Mouse (Mus musculus) left cerebral cortex, postnatal 36 days (tissue): ENCODE data around the gene Sympk. TPM values are rescaled to one million over a fixed set of nuclear protein-coding genes. Genes with fewer than 3 reads are reported as not detected.
A peak's percentile ranks its signal among the peaks of the same experiment; 100 is the strongest.

ENCODE experiments used
- DNase-seq, 2 experiments: peaks; one replicate each; pipeline ENCODE4 v3.0.0; 2021 to 2022; ENCODE audit warnings: low spot score in 2 of 2, mixed read lengths in 1 of 2
- intact Hi-C: fragments of 180-260 bp; cut with DNase I; formaldehyde crosslinking; loops from one replicate; pipeline ENCODE4 v1.15.1; 2025
- microRNA-seq: library from miRNA; unstranded; fragments of <30 nt; microRNA quantifications from one replicate; pipeline ENCODE4 v1.2.0, GENCODE M21; 2022
- total RNA-seq, 2 experiments: library from RNA; stranded (reverse); gene quantifications; 2 replicates each; pipeline ENCODE4 v1.2.3; 2021

The Sympk gene
- total RNA-seq, 2 experiments from 2014 or later: 126 to 129 TPM

DNA sequence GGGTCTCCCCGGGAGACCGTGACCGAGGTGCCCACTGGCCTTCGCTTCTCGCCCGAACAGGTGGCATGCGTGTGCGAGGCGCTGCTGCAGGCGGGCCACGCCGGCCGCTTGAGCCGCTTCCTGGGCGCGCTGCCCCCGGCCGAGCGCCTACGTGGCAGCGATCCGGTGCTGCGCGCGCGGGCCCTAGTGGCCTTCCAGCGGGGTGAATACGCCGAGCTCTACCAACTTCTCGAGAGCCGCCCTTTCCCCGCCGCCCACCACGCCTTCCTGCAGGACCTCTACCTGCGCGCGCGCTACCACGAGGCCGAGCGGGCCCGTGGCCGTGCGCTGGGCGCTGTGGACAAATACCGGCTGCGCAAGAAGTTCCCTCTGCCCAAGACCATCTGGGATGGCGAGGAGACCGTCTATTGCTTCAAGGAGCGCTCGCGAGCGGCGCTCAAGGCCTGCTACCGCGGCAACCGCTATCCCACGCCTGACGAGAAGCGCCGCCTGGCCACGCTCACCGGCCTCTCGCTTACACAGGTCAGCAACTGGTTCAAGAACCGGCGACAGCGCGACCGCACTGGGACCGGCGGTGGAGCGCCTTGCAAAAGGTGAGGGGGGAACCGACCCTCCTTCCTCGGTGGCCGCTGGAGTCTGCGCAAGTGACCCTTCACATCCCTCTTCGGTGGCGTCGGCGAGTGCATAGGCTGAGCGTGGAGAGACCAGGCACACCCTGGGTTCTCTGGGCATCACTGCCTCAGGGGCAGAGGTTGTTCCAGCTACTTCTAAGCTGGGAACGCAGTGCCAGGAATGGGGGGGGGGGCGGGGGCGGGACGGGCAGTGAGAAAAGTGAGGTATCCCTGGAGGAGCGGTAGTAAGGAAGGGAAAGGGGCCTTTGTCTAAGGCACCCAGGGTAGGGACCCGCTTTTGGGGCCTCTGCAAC is 70.9 kb downstream of the Sympk start:
- peak in 1 of 2 experiments; percentile 39 for DNase-seq

DNA sequence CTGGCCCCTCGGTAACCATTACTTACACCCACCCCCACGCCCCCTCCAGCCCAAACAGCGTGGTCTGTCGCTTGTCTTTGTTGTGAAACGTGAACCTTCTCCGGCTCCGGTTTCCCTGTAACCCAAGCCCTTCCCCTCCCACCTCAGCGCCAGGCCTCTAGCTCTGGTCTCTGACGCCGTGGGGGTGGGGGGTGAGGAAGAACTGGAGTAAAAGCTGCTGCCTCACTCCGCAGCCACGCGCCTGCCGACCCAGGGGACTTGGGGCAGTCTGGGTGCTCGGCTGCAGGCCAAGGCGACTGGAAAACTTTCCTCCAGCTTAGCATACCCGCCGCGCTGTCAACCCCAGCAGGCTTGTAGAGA is 71.6 kb downstream of the Sympk start:
- no peak for DNase-seq
- intact Hi-C loops: no loop called here

More for the DNA sequence above, 70.9 kb downstream of the Sympk start:
- intact Hi-C loops: no loop called here

DNA sequence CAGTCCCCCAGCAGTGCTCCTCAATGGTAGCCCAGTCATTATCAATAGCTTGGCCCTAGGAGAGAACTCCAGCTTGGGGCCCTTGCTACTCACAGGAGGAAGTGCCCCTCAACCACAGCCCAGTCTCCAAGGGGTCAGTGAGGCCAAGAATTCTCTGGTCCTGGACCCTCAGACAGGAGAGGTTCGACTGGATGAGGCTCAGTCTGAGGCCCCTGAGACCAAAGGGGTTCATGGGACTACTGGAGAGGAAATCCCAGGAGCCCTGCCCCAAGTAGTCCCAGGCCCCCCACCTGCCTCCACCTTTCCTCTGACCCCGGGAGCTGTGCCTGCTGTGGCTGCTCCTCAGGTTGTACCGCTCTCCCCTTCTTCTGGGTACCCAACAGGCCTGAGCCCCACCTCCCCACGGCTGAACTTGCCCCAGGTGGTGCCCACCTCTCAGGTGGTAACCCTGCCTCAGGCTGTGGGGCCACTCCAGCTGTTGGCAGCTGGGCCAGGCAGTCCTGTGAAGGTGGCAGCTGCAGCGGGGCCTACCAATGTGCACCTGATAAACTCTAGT is 72.3 kb downstream of the Sympk start:
- intact Hi-C loops: no loop called here
- no peak for DNase-seq

DNA sequence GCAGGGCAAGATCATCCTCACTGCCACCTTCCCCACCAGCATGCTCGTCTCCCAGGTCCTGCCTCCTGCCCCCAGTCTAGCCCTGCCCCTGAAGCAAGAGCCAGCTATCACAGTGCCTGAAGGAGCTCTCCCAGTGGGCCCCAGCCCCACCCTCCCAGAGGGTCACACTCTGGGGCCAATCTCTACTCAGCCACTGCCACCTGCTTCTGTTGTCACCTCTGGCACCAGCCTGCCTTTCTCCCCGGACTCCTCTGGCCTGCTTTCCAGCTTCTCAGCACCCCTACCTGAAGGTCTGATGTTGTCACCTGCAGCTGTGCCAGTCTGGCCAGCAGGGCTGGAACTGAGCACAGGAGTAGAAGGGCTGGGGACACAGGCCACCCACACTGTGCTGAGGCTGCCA is 73.0 kb downstream of the Sympk start:
- no peak for DNase-seq
- intact Hi-C loops: no loop called here

DNA sequence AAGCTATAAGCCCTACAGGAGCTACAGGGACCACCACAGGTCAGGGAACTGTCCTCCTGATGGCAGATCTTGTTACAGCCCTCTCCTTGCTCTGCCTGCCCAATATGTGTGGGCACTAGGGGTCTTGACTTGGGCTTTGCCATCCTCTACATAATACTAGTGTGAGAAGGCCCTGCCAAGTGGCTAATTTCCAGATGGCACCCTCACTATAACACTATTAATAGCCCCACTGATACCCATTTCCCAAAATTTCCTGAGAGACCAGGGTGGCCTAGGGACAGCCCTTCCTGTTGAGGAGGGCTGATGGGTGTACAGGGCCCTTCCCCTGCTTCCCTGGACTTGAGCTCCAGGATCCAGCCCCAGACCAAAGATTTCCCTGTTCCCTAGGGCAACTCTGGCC is 73.7 kb downstream of the Sympk start:
- DNase-seq: no peak
- intact Hi-C loops: no loop called here

DNA sequence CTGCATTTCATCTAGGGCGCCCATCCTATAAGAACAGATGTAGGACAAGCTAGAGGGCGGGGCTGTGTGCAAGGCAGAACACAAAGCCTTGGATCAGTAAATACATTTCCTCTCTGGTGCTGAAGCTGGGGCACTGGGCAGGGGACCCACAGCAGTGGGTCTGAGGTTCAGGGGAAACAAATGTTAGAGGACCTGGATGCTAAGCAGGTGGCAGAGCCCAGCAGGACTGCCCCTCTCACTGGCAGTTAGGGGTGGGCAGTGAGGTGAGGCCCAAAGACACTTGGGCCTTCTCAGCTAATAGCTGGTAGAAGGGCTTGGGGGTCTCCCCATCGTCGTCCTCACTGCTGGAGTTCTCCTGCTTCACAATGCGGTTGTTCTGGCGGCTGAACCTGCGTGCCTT is 74.6 kb downstream of the Sympk start:
- intact Hi-C loops: no loop called here
- DNase-seq: no peak

DNA sequence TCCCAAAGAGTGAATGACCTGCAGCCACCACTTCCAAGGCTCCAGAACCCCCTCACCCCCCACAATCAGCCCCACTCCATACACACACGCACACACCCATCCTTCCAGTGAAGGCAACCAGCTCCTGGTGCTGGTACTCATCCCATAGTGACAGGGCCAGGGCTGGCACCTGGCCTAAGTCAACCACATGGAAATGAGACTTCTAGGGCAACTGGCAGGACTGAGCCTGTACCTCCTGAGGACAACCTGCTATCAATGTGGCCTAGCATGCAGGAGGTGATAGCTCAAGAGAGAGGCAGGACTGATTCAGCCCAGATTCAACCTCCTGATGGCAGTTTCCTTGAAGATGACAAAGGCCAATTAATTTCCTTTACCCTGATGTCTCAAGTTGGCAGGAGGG is 76.1 kb downstream of the Sympk start:
- intact Hi-C loops: no loop called here
- DNase-seq: no peak

DNA sequence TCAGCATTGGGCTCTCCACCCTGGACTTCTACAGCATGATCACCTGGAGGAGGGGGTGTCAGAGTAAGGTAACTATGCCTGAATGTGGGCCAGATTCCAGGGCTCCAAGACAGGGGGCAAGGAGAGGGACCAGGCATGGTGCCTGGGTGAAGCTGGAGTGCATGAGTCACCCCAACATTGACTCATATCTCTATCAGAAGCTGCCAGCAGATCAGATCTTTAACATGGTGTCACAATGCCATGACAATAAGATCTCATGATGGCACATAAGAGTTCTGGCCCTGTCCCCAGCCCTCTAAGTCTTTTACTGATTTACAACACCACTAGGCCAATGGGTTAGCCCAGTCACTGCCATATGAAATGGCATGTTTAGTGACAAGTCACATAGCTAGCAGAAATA is 79.6 kb downstream of the Sympk start:
- intact Hi-C loops: no loop called here
- no peak for DNase-seq

Small RNA genes within 50 kb of the gene (microRNA-seq; reads per million reads assigned to microRNA genes)
- 1.5 reads per million for gene Mir3100

Other genes starting within 250 kb of the Sympk start
- not detected for gene Psg19, start 225.9 kb upstream of the Sympk start, total RNA-seq
- gene Psg17, start 202.8 kb upstream of the Sympk start, total RNA-seq: not detected
- 1 to 10 TPM; 1.2 to 3.0 TPM for gene Mill2, start 184.4 kb upstream of the Sympk start, total RNA-seq
- 10 to 100 TPM; 20.5 to 21.9 TPM for gene Pglyrp1, start 153.0 kb upstream of the Sympk start, total RNA-seq
- gene Ccdc61, start 114.0 kb upstream of the Sympk start, total RNA-seq: 10 to 100 TPM; 10.6 to 11.0 TPM
- gene Nova2, start 98.5 kb upstream of the Sympk start, total RNA-seq: 10 to 100 TPM; 75.3 to 88.8 TPM
- gene Nanos2, start 37.0 kb upstream of the Sympk start, total RNA-seq: 1 to 10 TPM in 1 of 2 experiments, under 1 TPM in 1; 0.47 to 1.3 TPM
- 10 to 100 TPM; 53.5 to 55.3 TPM for gene Mypop, start 33.1 kb upstream of the Sympk start, total RNA-seq
- 10 to 100 TPM; 46.3 to 53.5 TPM for gene Irf2bp1, start 20.3 kb upstream of the Sympk start, total RNA-seq
- gene Foxa3, start 839 bp upstream of the Sympk start, total RNA-seq: not detected
- under 1 TPM in 1 of 2 experiments, not detected in 1; 0.25 TPM for gene Rsph6a, start 30.3 kb downstream of the Sympk start, total RNA-seq
- gene Dmwd, start 51.9 kb downstream of the Sympk start, total RNA-seq: 100 to 1,000 TPM; 146 to 148 TPM
- 10 to 100 TPM; 21.4 to 40.2 TPM for gene Dmpk, start 59.5 kb downstream of the Sympk start, total RNA-seq
- 1 to 10 TPM; 1.6 to 2.6 TPM for gene Six5, start 70.2 kb downstream of the Sympk start, total RNA-seq
- gene Gm4969, start 94.0 kb downstream of the Sympk start, total RNA-seq: under 1 TPM; 0.37 to 0.41 TPM
- gene Fbxo46, start 95.5 kb downstream of the Sympk start, total RNA-seq: 10 to 100 TPM; 14.0 to 14.3 TPM
- gene Qpctl, start 124.9 kb downstream of the Sympk start, total RNA-seq: 10 to 100 TPM; 14.6 to 17.3 TPM
- 10 to 100 TPM; 70.3 to 76.0 TPM for gene Snrpd2, start 125.3 kb downstream of the Sympk start, total RNA-seq
- gene Gipr, start 141.8 kb downstream of the Sympk start, total RNA-seq: 1 to 10 TPM in 1 of 2 experiments, under 1 TPM in 1; 0.89 to 2.6 TPM
- gene Eml2, start 152.0 kb downstream of the Sympk start, total RNA-seq: 100 to 1,000 TPM; 124 to 156 TPM
- gene Gpr4, start 188.2 kb downstream of the Sympk start, total RNA-seq: 1 to 10 TPM; 2.1 to 4.6 TPM
- gene Opa3, start 204.0 kb downstream of the Sympk start, total RNA-seq: 10 to 100 TPM; 41.0 to 45.7 TPM
- gene Vasp, start 247.4 kb downstream of the Sympk start, total RNA-seq: 10 to 100 TPM; 11.2 to 13.5 TPM